Mouse (Mus musculus): ENCODE measurements at regions not wholly inside any gene's neighbourhood (a gene's known extent, or its start where the extent isn't known, plus 50 kb on each side); places are given as distances from the start of the nearest gene placed in this dataset.

DNA sequence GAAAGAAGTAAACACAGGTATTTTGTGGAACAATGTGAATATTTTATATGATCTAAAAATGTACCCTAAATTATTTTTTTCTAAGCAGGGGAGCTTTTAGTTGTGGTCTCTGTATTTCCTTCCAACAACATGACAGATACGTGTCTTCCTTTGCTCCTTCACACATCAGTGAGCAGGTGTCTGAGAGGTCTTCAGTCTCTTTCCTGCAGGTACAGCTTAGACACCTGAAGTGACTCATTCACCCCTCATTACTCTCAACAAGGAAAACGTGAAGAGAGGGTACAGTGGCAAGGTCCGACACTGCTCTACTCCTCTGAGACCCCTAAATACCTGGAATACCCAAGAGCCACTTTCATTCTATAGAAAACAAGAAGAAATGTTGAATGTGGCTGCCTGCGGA, 103.5 kb upstream of the Bcl6 start:
- TF ChIP-seq POLR2A (IDR thresholded peaks at IDR 0.05; ENCODE audit: low read depth, low read length) (no peak), CTCF (IDR thresholded peaks at IDR 0.05; ENCODE audit: borderline replicate concordance, insufficient read depth, low read length) (no peak)

Measured in embryonic fibroblast, embryonic 13.5 days (primary cell).